Mouse (Mus musculus) heart, adult 8-10 months (tissue): ENCODE results near the gene Mterf4. TPM values are rescaled to one million over a fixed set of nuclear protein-coding genes. Genes with fewer than 3 reads are reported as not detected.
"Not testable (repeated sequence)": the region's sequence is repeated elsewhere in the genome, so short reads cannot be mapped to it uniquely, and the experiment has no call there.

Source experiments
- DNase-seq: peaks from one replicate; pipeline ENCODE4 v3.0.0; 2022; ENCODE audit warnings: low spot score
- total RNA-seq, 4 experiments: library from RNA; stranded (reverse); gene quantifications; 2 replicates each; pipeline ENCODE4 v1.2.4; 2022

The Mterf4 gene
- total RNA-seq: 10 to 100 TPM; 13.8 to 17.4 (median 14.7) TPM

GRCm38 (mm10) chr1:93305581-93306337, at the start of gene Mterf4:
Gene Mterf4, minus strand, starts transcription at chr1:93305915.
- peak; percentile 73 for DNase-seq

- no peak for DNase-seq
Measured at GRCm38 (mm10) chr1:93352724-93353123, 47.0 kb upstream of the Mterf4 start.

- no peak for DNase-seq
Measured at GRCm38 (mm10) chr1:93349701-93350100, 44.0 kb upstream of the Mterf4 start.

GRCm38 (mm10) chr1:93347176-93347575, 41.5 kb upstream of the Mterf4 start:
- DNase-seq: no peak

GRCm38 (mm10) chr1:93343504-93344047, 37.9 kb upstream of the Mterf4 start:
- DNase-seq: peak; percentile 96

- peak; percentile 96 for DNase-seq
Measured at GRCm38 (mm10) chr1:93342648-93343503, 37.2 kb upstream of the Mterf4 start, which contains the start of the genes Ppp1r7 and Pask. Gene Ppp1r7, plus strand, starts transcription at chr1:93342854. Gene Pask, minus strand, starts transcription at chr1:93343482.

GRCm38 (mm10) chr1:93334621-93335020, 28.9 kb upstream of the Mterf4 start:
- no peak for DNase-seq

- no peak for DNase-seq
Measured at GRCm38 (mm10) chr1:93326446-93326845, 20.7 kb upstream of the Mterf4 start.

- DNase-seq: no peak
Measured at GRCm38 (mm10) chr1:93323973-93324372, 18.3 kb upstream of the Mterf4 start.

- DNase-seq: peak; percentile 21
Measured at GRCm38 (mm10) chr1:93300578-93300977, 5.1 kb downstream of the Mterf4 start.

- DNase-seq: no peak
Measured at GRCm38 (mm10) chr1:93299791-93300190, 5.9 kb downstream of the Mterf4 start.

- not testable (repeated sequence) for DNase-seq
Measured at GRCm38 (mm10) chr1:93294491-93294890, 11.2 kb downstream of the Mterf4 start.

- no peak for DNase-seq
Measured at GRCm38 (mm10) chr1:93292006-93292405, 13.7 kb downstream of the Mterf4 start.

GRCm38 (mm10) chr1:93291591-93291990, 14.1 kb downstream of the Mterf4 start:
- no peak for DNase-seq

GRCm38 (mm10) chr1:93290956-93291355, 14.8 kb downstream of the Mterf4 start:
- no peak for DNase-seq

GRCm38 (mm10) chr1:93289678-93290214, 16.0 kb downstream of the Mterf4 start:
- DNase-seq: no peak

GRCm38 (mm10) chr1:93277041-93277440, 28.7 kb downstream of the Mterf4 start:
- DNase-seq: no peak

GRCm38 (mm10) chr1:93275561-93275960, 30.2 kb downstream of the Mterf4 start:
- no peak for DNase-seq

- no peak for DNase-seq
Measured at GRCm38 (mm10) chr1:93272409-93272821, 33.3 kb downstream of the Mterf4 start.

GRCm38 (mm10) chr1:93271751-93272150, 34.0 kb downstream of the Mterf4 start:
- DNase-seq: no peak

GRCm38 (mm10) chr1:93270516-93271240, 35.0 kb downstream of the Mterf4 start:
- no peak for DNase-seq
